Mouse (Mus musculus) lung, embryonic 16.5 days (tissue): ENCODE results near the gene Zswim5. TPM values are rescaled to one million over a fixed set of nuclear protein-coding genes. Genes with fewer than 3 reads are reported as not detected.
A peak's percentile ranks its signal among the peaks of the same experiment; 100 is the strongest.

Source experiments
- ATAC-seq: fragments of 200-750 bp; cut with Nextera tagmentation; 2 replicates; pipeline ENCODE4 v1.8.0; 2017; ENCODE audit warnings: low read depth, mild to moderate bottlenecking, moderate library complexity
- H3K27ac ChIP-seq: fragments of 300-500 bp; sonication (generic); 2 replicates; pipeline ENCODE4 v1.5.1; 2014; ENCODE audit warnings: mild to moderate bottlenecking, control low read depth, low read length
- H3K27me3 ChIP-seq: fragments of 300-500 bp; sonication (generic); 2 replicates; pipeline ENCODE4 v1.6.1; 2014; ENCODE audit warnings: low read depth, low read length, mixed read lengths; ENCODE audit not compliant: control insufficient read depth, insufficient read depth
- H3K36me3 ChIP-seq: fragments of 300-500 bp; sonication (generic); 2 replicates; pipeline ENCODE4 v1.6.1; 2014; ENCODE audit warnings: low read length; ENCODE audit not compliant: control insufficient read depth, insufficient read depth
- H3K4me1 ChIP-seq: fragments of 300-500 bp; sonication (generic); replicated peaks from 2 replicates; pipeline ENCODE4 v1.6.1; 2014; ENCODE audit warnings: low read length, mixed read lengths; ENCODE audit not compliant: control insufficient read depth, insufficient read depth
- H3K4me2 ChIP-seq: fragments of 300-500 bp; sonication (generic); 2 replicates; pipeline ENCODE4 v1.6.1; 2014; ENCODE audit warnings: low read depth, low read length, control low read depth
- H3K4me3 ChIP-seq: fragments of 300-500 bp; sonication (generic); 2 replicates; pipeline ENCODE4 v1.5.1; 2014; ENCODE audit warnings: mild to moderate bottlenecking, low read length, control low read depth
- H3K9ac ChIP-seq: fragments of 300-500 bp; sonication (generic); 2 replicates; pipeline ENCODE4 v1.6.1; 2014; ENCODE audit warnings: low read length, control low read depth
- H3K9me3 ChIP-seq: fragments of 300-500 bp; sonication (generic); 2 replicates; pipeline ENCODE4 v1.6.1; 2016; ENCODE audit warnings: low read length; ENCODE audit not compliant: control insufficient read depth
- WGBS: fragments of 180-500 bp; shearing (Covaris S2); extraction: QIAGEN DNeasy Blood & Tissue Kit; methylation state at CpG from one replicate; pipeline ENCODE4 v1.1.7; 2014; 5-methylcytosine and 5-hydroxymethylcytosine counted together
- polyA plus RNA-seq: library from polyadenylated mRNA; unstranded; fragments of >200 nt; fragmentation: Nextera tagmentation; extraction: Ambion mirVana; gene quantifications from 2 replicates; pipeline ENCODE4 v1.2.1, GENCODE M21; 2015

Zswim5 gene
- polyA plus RNA-seq, 1 experiment from 2014 or later = 0.40 TPM

DNA sequence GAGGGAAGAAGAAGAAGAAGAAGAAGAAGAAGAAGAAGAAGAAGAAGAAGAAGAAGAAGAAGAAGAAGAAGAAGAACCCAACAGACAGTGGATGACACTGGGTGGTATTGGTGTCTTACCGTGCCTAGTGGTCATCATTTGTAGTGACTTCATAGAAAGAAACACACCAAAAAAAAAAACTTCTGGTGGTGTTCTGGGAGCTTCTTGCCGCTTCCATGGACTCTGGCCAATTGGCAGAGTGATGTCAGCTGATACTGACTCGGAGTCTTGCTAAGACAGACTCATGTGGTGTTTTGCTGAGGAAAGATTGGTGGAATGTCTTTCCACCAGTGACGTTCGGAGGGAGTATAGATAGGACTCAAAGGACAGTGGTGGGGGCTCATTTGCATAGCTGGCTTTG is 133.1 kb downstream of the Zswim5 start:
- 67% methylated on average over 5 of the region's 5 CpGs for WGBS

DNA sequence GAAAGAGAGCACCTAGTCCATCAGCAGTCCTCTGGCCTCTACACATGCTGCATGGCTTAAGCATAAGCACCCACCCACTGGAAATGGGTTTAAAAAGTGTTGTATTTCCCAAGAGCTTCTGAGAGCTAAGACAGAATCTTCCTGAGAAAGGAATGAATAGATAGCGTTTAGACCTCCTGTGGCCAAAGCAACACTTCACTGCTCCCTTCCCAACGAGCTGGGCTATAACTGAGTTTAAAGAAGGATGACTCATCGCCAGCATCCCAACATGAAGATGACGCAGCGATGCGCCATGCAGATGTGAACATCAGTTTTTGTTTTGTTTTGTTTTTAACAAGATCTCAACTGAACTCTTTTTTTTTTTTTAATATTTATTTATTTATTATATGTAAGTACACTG is 136.4 kb downstream of the Zswim5 start:
- ATAC-seq = no peak
- Histone ChIP-seq H3K4me1 (no peaks in the 10 kb centered on the region), H3K27me3 (no peaks in the 10 kb centered on the region), H3K4me3 (no peak overlapping the region), H3K27ac (no peak overlapping the region), H3K4me2 (no peak overlapping the region), H3K36me3 (no peaks in the 10 kb centered on the region), H3K9ac (no peak overlapping the region), H3K9me3 (no peaks in the 10 kb centered on the region)
- WGBS = 82% methylated on average over 6 of the region's 6 CpGs

More for the DNA sequence above, 133.1 kb downstream of the Zswim5 start:
- no peaks in the 10 kb centered on the region for H3K36me3 ChIP-seq
- no peak for ATAC-seq
- no peaks in the 10 kb centered on the region for H3K9me3 ChIP-seq
- H3K4me2 ChIP-seq = no peak overlapping the region
- no peak overlapping the region for H3K9ac ChIP-seq
- H3K27ac ChIP-seq = no peak overlapping the region
- H3K27me3 ChIP-seq = no peaks in the 10 kb centered on the region
- no peak overlapping the region for H3K4me3 ChIP-seq
- H3K4me1 ChIP-seq = no peaks in the 10 kb centered on the region

- no peak for ATAC-seq
- Histone ChIP-seq H3K9ac (no peak overlapping the region), H3K27me3 (no peaks in the 10 kb centered on the region), H3K4me3 (no peak overlapping the region), H3K9me3 (no peaks in the 10 kb centered on the region), H3K36me3 (no peaks in the 10 kb centered on the region), H3K4me1 (no peaks in the 10 kb centered on the region), H3K4me2 (no peak overlapping the region), H3K27ac (no peak overlapping the region)
- WGBS = 44% methylated on average over 4 of the region's 4 CpGs
Observed at GRCm38 (mm10) chr4:117014901-117015415, 137.8 kb downstream of the Zswim5 start.

DNA sequence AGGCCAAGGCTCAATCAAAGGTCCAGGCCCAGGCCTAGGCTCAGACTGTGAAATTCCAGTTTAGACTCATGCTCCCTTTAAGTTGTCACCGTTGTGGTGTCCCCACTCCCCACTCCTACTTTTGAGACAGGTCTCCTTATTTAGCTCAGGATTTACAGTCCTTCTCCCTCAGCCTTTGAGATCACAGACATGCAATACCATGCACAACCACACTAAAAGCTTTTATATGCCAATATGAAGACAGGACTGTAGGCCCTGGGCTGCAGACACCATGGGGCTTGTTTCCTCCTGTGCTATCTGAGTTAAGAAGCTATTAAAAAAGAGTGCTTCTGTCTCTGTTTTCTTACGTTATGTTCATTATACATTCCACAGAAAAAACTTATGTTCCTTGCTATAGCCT is 140.6 kb downstream of the Zswim5 start:
- no peak overlapping the region for H3K27ac ChIP-seq
- H3K36me3 ChIP-seq = peaks cover 3% of the 10 kb centered on the region; the same call in 1 of the 2 replicates
- ATAC-seq = no peak
- H3K9ac ChIP-seq = no peak overlapping the region
- 78% methylated on average over 2 of the region's 2 CpGs for WGBS
- no peak overlapping the region for H3K4me2 ChIP-seq
- H3K27me3 ChIP-seq = no peaks in the 10 kb centered on the region
- peaks cover 6% of the 10 kb centered on the region for H3K4me1 ChIP-seq
- H3K4me3 ChIP-seq = no peak overlapping the region
- H3K9me3 ChIP-seq = no peaks in the 10 kb centered on the region

DNA sequence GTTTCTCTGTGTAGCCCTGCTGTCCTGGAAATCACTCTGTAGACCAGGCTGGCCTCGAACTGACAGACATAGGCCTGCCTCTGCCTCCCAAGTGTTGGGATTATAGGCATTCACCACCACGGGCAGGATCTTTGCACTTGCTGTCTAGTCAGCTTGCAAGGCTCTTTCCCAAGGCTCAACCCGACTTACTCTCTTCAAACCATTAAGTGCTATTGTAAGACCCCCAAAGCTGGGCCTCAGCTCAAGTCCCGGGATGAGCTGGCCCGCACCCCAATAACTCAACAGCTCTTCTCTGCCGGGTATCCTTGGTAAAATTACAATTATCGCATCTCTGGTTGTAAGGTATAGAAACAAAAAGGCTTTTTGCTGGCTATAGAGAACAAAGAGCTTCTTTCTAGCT is 141.2 kb downstream of the Zswim5 start:
- Histone ChIP-seq H3K4me2 (no peak overlapping the region), H3K27ac (no peak overlapping the region), H3K36me3 (peaks cover 6% of the 10 kb centered on the region; the same call in 1 of the 2 replicates), H3K4me1 (peaks cover 6% of the 10 kb centered on the region), H3K9me3 (no peaks in the 10 kb centered on the region), H3K4me3 (no peak overlapping the region), H3K27me3 (no peaks in the 10 kb centered on the region), H3K9ac (no peak overlapping the region)
- no peak for ATAC-seq
- WGBS = 83% methylated on average over 7 of the region's 7 CpGs

GRCm38 (mm10) chr4:117019206-117020134 is 142.3 kb downstream of the Zswim5 start, which contains the start of gene Eif2b3:
TSS of gene Eif2b3 (plus strand) at chr4:117019402.
- Histone ChIP-seq H3K36me3 (peaks cover 9% of the 10 kb centered on the region; the same call in 1 of the 2 replicates), H3K27me3 (no peaks in the 10 kb centered on the region), H3K4me1 (peaks cover 6% of the 10 kb centered on the region), H3K4me2 (peak within 1 kb of the TSS; percentile 61), H3K9me3 (no peaks in the 10 kb centered on the region), H3K4me3 (peak within 1 kb of the TSS; percentile 79), H3K9ac (peak within 1 kb of the TSS; percentile 84), H3K27ac (no peak within 1 kb of the TSS)
- ATAC-seq = peak; percentile 98
- under 1% methylated on average over 61 of the region's 61 CpGs for WGBS

DNA sequence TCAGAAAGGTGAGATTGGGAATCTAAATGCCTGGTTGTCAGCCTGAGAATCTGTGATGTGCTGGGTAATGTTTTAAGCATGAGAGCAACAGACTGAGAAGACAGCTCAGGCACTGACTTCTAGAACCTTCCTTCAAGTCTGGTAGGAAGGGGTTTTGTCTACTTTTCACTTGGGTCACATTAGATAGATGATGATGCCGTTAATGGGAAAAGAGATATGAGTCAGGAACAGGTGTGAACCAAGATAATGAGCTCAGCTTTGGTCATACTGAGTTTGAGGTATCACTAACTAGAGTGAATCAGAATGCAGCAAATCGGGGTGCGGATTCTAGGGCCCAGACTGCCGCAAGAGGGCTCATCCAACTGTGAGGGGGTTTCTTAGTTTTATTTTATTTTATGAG is 146.3 kb downstream of the Zswim5 start:
- no peak overlapping the region for H3K27ac ChIP-seq
- peaks cover 6% of the 10 kb centered on the region for H3K4me1 ChIP-seq
- H3K9me3 ChIP-seq = no peaks in the 10 kb centered on the region
- H3K4me3 ChIP-seq = no peak overlapping the region
- ATAC-seq = no peak
- no peak overlapping the region for H3K9ac ChIP-seq
- H3K4me2 ChIP-seq = no peak overlapping the region
- 95% methylated on average over 4 of the region's 4 CpGs for WGBS
- no peaks in the 10 kb centered on the region for H3K27me3 ChIP-seq
- H3K36me3 ChIP-seq = peaks cover 9% of the 10 kb centered on the region; the same call in 1 of the 2 replicates

GRCm38 (mm10) chr4:117031105-117031504 is 153.9 kb downstream of the Zswim5 start:
- Histone ChIP-seq H3K27ac (no peak overlapping the region), H3K4me2 (no peak overlapping the region), H3K9me3 (no peaks in the 10 kb centered on the region), H3K36me3 (no peaks in the 10 kb centered on the region; the same call in 1 of the 2 replicates), H3K4me1 (no peaks in the 10 kb centered on the region), H3K27me3 (no peaks in the 10 kb centered on the region), H3K4me3 (no peak overlapping the region), H3K9ac (no peak overlapping the region)
- WGBS = 95% methylated on average over 1 of the region's 1 CpGs
- no peak for ATAC-seq
